Mouse (Mus musculus): ENCODE data around the gene Olfr8.

DNA sequence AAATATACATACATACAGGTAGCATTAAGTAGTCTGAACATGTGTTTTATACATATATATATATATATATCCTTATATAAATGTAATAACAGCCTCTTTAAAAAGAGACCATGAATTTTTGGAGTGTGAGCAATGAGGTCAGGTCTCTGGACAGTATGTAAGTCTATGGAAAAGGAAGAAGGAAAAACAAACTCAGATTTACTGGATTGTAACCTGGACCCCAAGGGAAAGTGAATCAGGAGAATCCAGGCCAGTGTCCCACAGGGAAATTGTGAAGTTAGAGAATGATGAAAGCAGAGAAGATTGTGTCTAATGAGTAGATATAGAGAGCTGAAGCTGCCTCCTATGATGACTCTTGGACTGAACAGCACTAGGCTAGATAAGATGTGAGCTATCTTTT lies 30.3 kb downstream of the Olfr8 start, which contains the start of gene Olfr1352:
- no peak for TF ChIP-seq CTCF (IDR thresholded peaks at IDR 0.05; ENCODE audit: control insufficient read depth, insufficient read depth, insufficient read length)
- TF ChIP-seq MAX (IDR thresholded peaks at IDR 0.05) = no peak
- TF ChIP-seq USF1 (IDR thresholded peaks at IDR 0.05; ENCODE audit: low read depth) = no peak

Measured in C2C12 (cell line).